Mouse (Mus musculus) kidney, adult 2 months (tissue): ENCODE measurements around the gene Bcl9. TPM values are rescaled to one million over a fixed set of nuclear protein-coding genes. Genes with fewer than 3 reads are reported as not detected.

Experiments
- DNase-seq: peaks from one replicate; pipeline ENCODE4 v3.0.0; 2021
- H3K27ac ChIP-seq: fragments of 200-500 bp; 2 replicates; pipeline ENCODE4 v1.5.1; 2012; ENCODE audit warnings: low read depth, low read length, control low read depth, inconsistent platforms; ENCODE audit not compliant: insufficient read depth
- H3K27me3 ChIP-seq: fragments of 200-500 bp; replicated peaks from 2 replicates; pipeline ENCODE4 v1.6.1; 2012; ENCODE audit warnings: mild to moderate bottlenecking, moderate library complexity, low read length, inconsistent platforms; ENCODE audit not compliant: control insufficient read depth, insufficient read depth
- H3K36me3 ChIP-seq: fragments of 200-500 bp; 2 replicates; pipeline ENCODE4 v1.6.1; 2012; ENCODE audit warnings: mild to moderate bottlenecking, moderate library complexity, low read length, inconsistent platforms; ENCODE audit not compliant: control insufficient read depth, insufficient read depth
- H3K4me1 ChIP-seq: fragments of 200-500 bp; 2 replicates; pipeline ENCODE4 v1.6.1; 2011; ENCODE audit warnings: low read length; ENCODE audit not compliant: control insufficient read depth, insufficient read depth
- H3K4me3 ChIP-seq: fragments of 200-500 bp; 2 replicates; pipeline ENCODE4 v1.5.1; 2011; ENCODE audit warnings: mild to moderate bottlenecking, low read depth, low read length, control low read depth; ENCODE audit not compliant: insufficient read depth
- CTCF ChIP-seq: fragments of 200-500 bp; conservative IDR thresholded peaks from 2 replicates; pipeline ENCODE4 v1.5.1; 2011; ENCODE audit warnings: low read depth, mild to moderate bottlenecking, control low read depth, low read length, moderate library complexity, mixed read lengths; ENCODE audit not compliant: insufficient read depth, insufficient read length
- POLR2A ChIP-seq: fragments of 200-500 bp; IDR thresholded peaks from one replicate; pipeline ENCODE4 v1.6.1; 2011; ENCODE audit warnings: low read depth, low read length, control low read depth
- WGBS: fragments of 180-500 bp; shearing (Covaris S2); methylation state at CpG from one replicate; pipeline ENCODE4 v1.1.7; 2018; 5-methylcytosine and 5-hydroxymethylcytosine counted together
- polyA plus RNA-seq: library from polyadenylated mRNA; depleted of rRNA; stranded (reverse); fragments of >200 nt; gene quantifications from 2 replicates; pipeline ENCODE4 v1.2.3, GENCODE M21; 2012

Bcl9 gene
- polyA plus RNA-seq, 1 experiment: 9.0 TPM

- peak; percentile 51 for DNase-seq
- peaks cover 3% of the 10 kb centered on the region; the same call in 1 of the 2 replicates for H3K4me1 ChIP-seq
- H3K27ac ChIP-seq: no peak overlapping the region
- peak overlapping the region; percentile 89 for H3K4me3 ChIP-seq
- WGBS: 3% methylated on average over 16 of the region's 16 CpGs
- no peaks in the 10 kb centered on the region for H3K27me3 ChIP-seq
- H3K36me3 ChIP-seq: no peaks in the 10 kb centered on the region
- TF ChIP-seq CTCF: no peak
- peak; percentile 21 for TF ChIP-seq POLR2A
Measured at GRCm38 (mm10) chr3:97296941-97297552, 670 bp downstream of the Bcl9 start.

GRCm38 (mm10) chr3:97294334-97294733 lies 3.4 kb downstream of the Bcl9 start:
- H3K4me3 ChIP-seq: no peak overlapping the region
- peaks cover 3% of the 10 kb centered on the region; the same call in 1 of the 2 replicates for H3K4me1 ChIP-seq
- no peak for DNase-seq
- no peaks in the 10 kb centered on the region for H3K36me3 ChIP-seq
- 39% methylated on average over 9 of the region's 9 CpGs for WGBS
- no peak for TF ChIP-seq CTCF
- no peak for TF ChIP-seq POLR2A
- H3K27me3 ChIP-seq: no peaks in the 10 kb centered on the region
- no peak overlapping the region for H3K27ac ChIP-seq

DNA sequence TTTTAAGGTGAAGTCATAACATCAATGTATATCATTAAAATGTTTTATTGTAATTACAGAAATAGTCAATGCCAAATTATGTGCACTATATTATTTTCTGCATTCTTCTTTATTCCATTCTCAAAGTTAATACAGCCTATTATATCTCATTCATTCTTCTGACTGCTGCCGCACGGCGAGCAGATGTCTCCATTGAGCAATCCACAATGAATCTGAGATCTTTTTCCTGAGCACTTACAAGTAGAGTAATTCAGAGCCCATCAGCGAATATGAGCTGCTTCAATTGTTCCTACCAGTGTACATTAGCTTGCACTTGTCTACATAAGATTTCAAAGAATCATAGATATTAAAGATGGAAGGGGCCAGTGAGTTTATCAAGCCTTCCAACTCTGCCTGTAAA lies 12.8 kb downstream of the Bcl9 start:
- no peaks in the 10 kb centered on the region for H3K4me1 ChIP-seq
- no peaks in the 10 kb centered on the region for H3K36me3 ChIP-seq
- 98% methylated on average over 4 of the region's 4 CpGs for WGBS
- DNase-seq: no peak
- no peaks in the 10 kb centered on the region for H3K27me3 ChIP-seq
- TF ChIP-seq CTCF: no peak
- no peak for TF ChIP-seq POLR2A
- H3K27ac ChIP-seq: no peak overlapping the region
- H3K4me3 ChIP-seq: no peak overlapping the region

- H3K4me3 ChIP-seq: no peak overlapping the region
- 93% methylated on average over 9 of the region's 9 CpGs for WGBS
- DNase-seq: no peak
- H3K27ac ChIP-seq: no peak overlapping the region
- TF ChIP-seq POLR2A (no peak), CTCF (no peak)
- H3K36me3 ChIP-seq: no peaks in the 10 kb centered on the region
- no peaks in the 10 kb centered on the region for H3K4me1 ChIP-seq
- no peaks in the 10 kb centered on the region for H3K27me3 ChIP-seq
Measured at GRCm38 (mm10) chr3:97284056-97284455, 13.7 kb downstream of the Bcl9 start.

DNA sequence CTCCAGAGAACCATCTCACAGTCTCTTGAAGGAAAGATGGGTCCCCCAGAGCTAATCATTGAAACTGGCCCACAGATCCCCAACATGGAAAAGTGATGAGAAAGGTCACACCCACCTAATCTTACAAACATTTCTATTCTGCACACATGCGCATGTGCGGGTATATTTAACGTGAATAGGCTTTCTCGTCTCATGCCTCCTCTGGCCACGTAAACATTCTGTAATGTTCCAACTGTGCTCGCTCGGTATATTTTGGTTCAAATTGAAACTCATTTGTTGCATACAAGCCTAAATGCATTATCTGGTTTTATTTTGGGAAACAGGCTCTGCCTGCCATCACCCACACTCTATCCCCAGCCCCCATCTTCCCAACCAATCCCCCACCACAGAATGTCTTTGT lies 16.3 kb downstream of the Bcl9 start:
- H3K36me3 ChIP-seq: no peaks in the 10 kb centered on the region
- H3K4me1 ChIP-seq: no peaks in the 10 kb centered on the region
- H3K4me3 ChIP-seq: no peak overlapping the region
- DNase-seq: no peak
- H3K27ac ChIP-seq: no peak overlapping the region
- H3K27me3 ChIP-seq: no peaks in the 10 kb centered on the region
- TF ChIP-seq POLR2A: no peak
- TF ChIP-seq CTCF: no peak
- 94% methylated on average over 7 of the region's 7 CpGs for WGBS

DNA sequence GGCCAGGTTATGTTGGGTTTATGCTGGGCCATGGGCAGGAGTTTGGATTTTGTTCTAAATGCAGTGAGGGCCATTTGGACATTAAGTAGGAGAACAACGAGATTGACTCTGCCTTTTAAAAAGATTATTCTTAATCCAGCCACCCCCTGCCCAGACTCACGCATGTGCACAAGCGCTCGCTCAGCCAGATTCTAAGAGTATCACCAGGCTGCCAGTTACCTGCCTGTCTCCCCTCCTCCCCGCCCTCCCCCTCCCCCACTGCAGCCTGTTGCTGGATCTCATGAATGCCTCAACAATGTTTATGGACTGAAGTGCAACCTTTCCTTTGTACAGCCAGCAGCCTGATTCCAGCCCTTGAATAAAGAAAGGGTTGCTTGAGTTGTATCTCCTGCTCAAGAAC lies 22.0 kb downstream of the Bcl9 start:
- 62% methylated on average over 5 of the region's 5 CpGs for WGBS
- TF ChIP-seq CTCF (no peak), POLR2A (no peak)
- no peak for DNase-seq
- Histone ChIP-seq H3K27me3 (no peaks in the 10 kb centered on the region), H3K4me3 (no peak overlapping the region), H3K4me1 (peaks cover 12% of the 10 kb centered on the region), H3K27ac (no peak overlapping the region), H3K36me3 (no peaks in the 10 kb centered on the region)

DNA sequence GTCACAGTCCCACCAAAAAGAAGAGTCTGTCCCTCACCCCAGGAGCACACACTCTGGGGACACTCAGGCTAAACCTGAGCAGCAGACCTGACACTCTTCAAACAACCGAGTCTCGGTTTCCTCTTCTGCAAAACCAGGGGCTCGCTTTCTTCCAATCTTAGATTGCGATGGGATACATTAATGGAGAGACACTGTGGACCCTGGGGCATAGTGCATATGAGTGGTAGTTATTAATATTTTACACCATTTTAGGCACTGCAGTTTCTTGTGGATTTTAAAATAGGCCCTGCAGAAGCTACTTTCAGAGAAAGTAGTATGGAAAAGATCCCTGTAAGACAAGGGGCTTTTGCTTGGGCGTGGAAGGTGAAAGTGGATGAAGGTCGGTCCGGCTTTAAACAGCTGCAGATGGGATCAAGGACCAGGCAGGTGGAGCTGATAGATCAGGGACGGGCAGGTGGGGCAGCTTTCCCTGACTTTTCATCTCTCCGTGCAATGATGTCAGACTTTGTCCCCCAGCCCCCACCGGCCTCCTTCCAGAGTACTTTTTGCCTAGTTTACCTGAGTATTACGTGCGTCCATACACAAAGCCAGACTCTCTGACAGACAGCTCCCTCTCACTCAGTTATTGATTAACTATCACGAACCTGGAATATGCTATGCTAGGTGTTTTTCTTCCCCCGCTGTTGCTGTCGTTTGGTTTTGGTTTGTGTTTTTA lies 23.0 kb downstream of the Bcl9 start:
- Histone ChIP-seq H3K36me3 (no peaks in the 10 kb centered on the region), H3K4me3 (peak overlapping the region; percentile 28), H3K27me3 (no peaks in the 10 kb centered on the region), H3K4me1 (peaks cover 12% of the 10 kb centered on the region), H3K27ac (peak overlapping the region; percentile 35; the same call in 1 of the 2 replicates)
- 50% methylated on average over 15 of the region's 15 CpGs for WGBS
- DNase-seq: peak; percentile 79
- TF ChIP-seq POLR2A (no peak), CTCF (no peak)
